Mouse (Mus musculus): ENCODE data around the gene Zcchc13. TPM values are rescaled to one million over a fixed set of nuclear protein-coding genes. Genes with fewer than 3 reads are reported as not detected.
"Not testable (repeated sequence)": the region's sequence is repeated elsewhere in the genome, so short reads cannot be mapped to it uniquely, and the experiment has no call there.

Zcchc13 gene
- polyA plus RNA-seq, 1 experiment from 2014 or later = not detected

DNA sequence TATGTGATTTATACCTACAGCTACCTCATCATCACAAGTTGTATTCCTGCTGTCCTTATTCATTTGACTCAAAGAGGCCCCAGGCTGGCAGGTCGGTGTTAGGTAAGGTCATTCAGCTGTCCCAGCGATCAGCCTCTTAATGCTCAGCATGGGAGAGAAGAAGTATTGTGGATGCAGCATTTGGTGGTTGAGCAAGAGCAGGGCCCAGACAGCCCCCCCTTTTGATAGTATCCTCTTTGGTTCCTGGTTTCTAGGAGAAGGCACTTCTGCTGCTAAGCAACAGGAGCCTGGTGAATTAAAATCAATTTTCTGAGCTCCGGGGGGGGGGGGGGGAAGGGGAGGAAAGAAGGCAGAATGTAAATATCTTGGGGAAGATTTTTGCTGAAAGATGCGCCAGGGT, 28.6 kb downstream of the Zcchc13 start:
- Histone ChIP-seq H3K27ac (replicated peaks) (no peak overlapping the region), H3K36me3 (no peaks in the 10 kb centered on the region), H3K9me3 (replicated peaks) (peaks cover 5% of the 10 kb centered on the region; the same call in 1 of the 2 replicates), H3K4me3 (no peak overlapping the region), H3K27me3 (ENCODE audit: low read depth, poor library complexity, severe bottlenecking) (peaks cover 83% of the 10 kb centered on the region), H3K4me1 (no peaks in the 10 kb centered on the region)
- no peak for DNase-seq (ENCODE audit: low spot score)
- 72% methylated on average over 3 of the region's 4 CpGs for WGBS

DNA sequence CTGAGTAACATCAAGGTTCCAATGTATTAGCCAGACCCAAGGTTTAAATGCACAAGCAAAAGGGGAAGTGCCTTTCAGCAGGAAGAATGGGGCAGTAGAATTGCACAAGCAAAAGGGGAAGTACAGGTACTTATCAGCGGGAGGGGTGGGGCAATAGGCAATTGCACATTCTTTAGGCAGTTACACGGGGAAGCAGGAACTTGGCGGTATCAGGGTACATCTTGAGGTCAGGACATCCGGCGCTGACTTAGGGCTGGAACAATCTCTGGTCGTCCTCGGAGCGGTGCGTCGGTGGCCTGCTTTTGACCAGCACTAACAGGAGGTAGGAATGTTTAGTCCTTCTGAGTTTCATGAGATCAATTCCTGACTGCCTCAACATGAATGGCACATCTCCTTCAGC, 34.1 kb downstream of the Zcchc13 start:
- not testable (repeated sequence) for H3K27ac ChIP-seq (replicated peaks)
- H3K27me3 ChIP-seq (ENCODE audit: low read depth, poor library complexity, severe bottlenecking) = peaks cover 78% of the 10 kb centered on the region

DNA sequence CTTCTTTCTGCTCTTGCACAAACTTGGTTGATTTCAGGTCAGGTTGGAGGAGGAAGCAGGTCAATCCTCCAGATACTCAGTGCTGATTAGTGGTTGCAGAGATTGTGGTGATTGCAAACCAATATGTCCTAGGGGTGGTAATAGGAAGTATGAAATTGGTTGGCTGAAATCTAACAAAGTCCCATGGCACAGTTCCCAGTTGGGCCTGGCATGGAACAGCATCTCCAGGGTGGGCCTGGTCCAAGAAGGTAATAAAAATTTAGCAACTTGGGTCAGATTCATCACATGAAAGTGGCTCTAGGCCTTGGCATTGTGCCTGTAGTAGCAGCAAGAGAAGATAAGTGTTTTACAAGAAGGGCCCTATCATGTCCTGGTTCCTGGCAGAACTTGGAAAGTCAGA, 39.9 kb downstream of the Zcchc13 start:
- Histone ChIP-seq H3K36me3 (no peaks in the 10 kb centered on the region), H3K27ac (replicated peaks) (no peak overlapping the region), H3K4me1 (no peaks in the 10 kb centered on the region), H3K4me3 (no peak overlapping the region), H3K9me3 (replicated peaks) (no peaks in the 10 kb centered on the region), H3K27me3 (ENCODE audit: low read depth, poor library complexity, severe bottlenecking) (peaks cover 71% of the 10 kb centered on the region)
- no peak for DNase-seq (ENCODE audit: low spot score)

More for the DNA sequence above, 34.1 kb downstream of the Zcchc13 start:
- H3K4me1 ChIP-seq; H3K9me3 ChIP-seq (replicated peaks); H3K4me3 ChIP-seq; DNase-seq (ENCODE audit: low spot score); H3K36me3 ChIP-seq: not testable (repeated sequence)
- WGBS = 92% methylated on average over 10 of the region's 10 CpGs

DNA sequence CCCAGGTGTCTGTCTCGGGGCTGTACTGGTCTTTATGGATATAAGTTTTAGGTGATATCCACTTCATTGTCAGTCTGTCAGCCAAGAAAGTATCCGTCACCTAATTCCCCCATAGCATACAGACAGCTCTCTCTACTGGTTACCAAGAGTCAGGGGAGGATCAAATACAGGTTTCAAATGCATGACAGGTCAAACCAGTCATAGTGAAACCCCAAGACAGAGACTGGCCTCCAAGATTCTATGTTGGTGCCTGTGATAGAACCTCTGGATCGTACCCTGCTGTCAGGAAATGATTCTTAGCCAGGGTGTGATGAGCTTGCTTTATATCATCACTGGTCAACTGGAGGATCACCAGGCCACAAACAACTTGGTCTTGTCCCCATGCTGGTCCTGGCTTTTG, 43.4 kb downstream of the Zcchc13 start:
- Histone ChIP-seq H3K9me3 (replicated peaks) (no peaks in the 10 kb centered on the region), H3K4me1 (no peaks in the 10 kb centered on the region), H3K27ac (replicated peaks) (no peak overlapping the region), H3K4me3 (no peak overlapping the region), H3K36me3 (no peaks in the 10 kb centered on the region), H3K27me3 (ENCODE audit: low read depth, poor library complexity, severe bottlenecking) (peaks cover 73% of the 10 kb centered on the region)
- 77% methylated on average over 3 of the region's 3 CpGs for WGBS
- DNase-seq (ENCODE audit: low spot score) = no peak

DNA sequence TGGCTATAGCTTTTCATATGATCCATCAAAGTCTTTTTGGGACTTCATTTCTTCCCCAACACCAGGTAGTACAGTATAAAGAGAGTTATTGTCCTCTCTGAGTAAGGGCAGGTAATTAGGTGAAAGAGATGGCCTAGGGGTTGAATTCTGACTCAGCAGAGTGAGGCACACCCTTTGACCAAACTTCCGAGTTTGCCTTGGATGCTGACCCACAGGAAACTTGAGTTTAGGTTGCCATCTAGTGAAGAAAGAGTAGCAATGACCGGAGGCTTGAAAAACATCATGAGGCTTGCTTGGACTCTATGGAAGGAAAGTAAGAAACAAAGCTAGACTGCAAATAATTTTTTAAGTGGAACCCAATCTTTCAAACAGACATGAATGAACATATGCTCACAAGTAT, 44.3 kb downstream of the Zcchc13 start:
- no peaks in the 10 kb centered on the region for H3K36me3 ChIP-seq
- H3K27me3 ChIP-seq (ENCODE audit: low read depth, poor library complexity, severe bottlenecking) = peaks cover 81% of the 10 kb centered on the region
- H3K4me3 ChIP-seq = no peak overlapping the region
- WGBS = 38% methylated on average over 2 of the region's 2 CpGs
- H3K4me1 ChIP-seq = no peaks in the 10 kb centered on the region
- DNase-seq (ENCODE audit: low spot score) = no peak
- no peaks in the 10 kb centered on the region for H3K9me3 ChIP-seq (replicated peaks)
- no peak overlapping the region for H3K27ac ChIP-seq (replicated peaks)

Other genes with a start within 250 kb of the Zcchc13 start
- gene Tsx, start 216.1 kb upstream of the Zcchc13 start, polyA plus RNA-seq (2016; fragmentation: Nextera tagmentation; extraction: Ambion mirVana) = 0.34 and 0.35 TPM in 2 replicates
- not detected in 2 replicates for gene Gm26992, start 208.6 kb upstream of the Zcchc13 start, polyA plus RNA-seq (2016; fragmentation: Nextera tagmentation; extraction: Ambion mirVana)
- gene Slc16a2, start 191.4 kb downstream of the Zcchc13 start, polyA plus RNA-seq (2016; fragmentation: Nextera tagmentation; extraction: Ambion mirVana) = 9.6 and 11.0 TPM in 2 replicates